Mouse (Mus musculus): Measurements from ENCODE around the gene Plxnc1.

The Plxnc1 gene

GRCm38 (mm10) chr10:94918618-94919017 is 26.0 kb downstream of the Plxnc1 start:
- no peak for DNase-seq

GRCm38 (mm10) chr10:94917990-94918389 is 26.6 kb downstream of the Plxnc1 start:
- DNase-seq = no peak

GRCm38 (mm10) chr10:94917354-94917753 is 27.3 kb downstream of the Plxnc1 start:
- no peak for DNase-seq

- no peak for DNase-seq
These were observed 28.0 kb downstream of the Plxnc1 start for GRCm38 (mm10) chr10:94916610-94917009.

- DNase-seq = no peak
These were observed 28.9 kb downstream of the Plxnc1 start for GRCm38 (mm10) chr10:94915746-94916145.

- no peak for DNase-seq
These were observed 30.6 kb downstream of the Plxnc1 start for GRCm38 (mm10) chr10:94914081-94914480.

- no peak for DNase-seq
These were observed 31.3 kb downstream of the Plxnc1 start for GRCm38 (mm10) chr10:94913336-94913739.

GRCm38 (mm10) chr10:94912551-94912950 is 32.1 kb downstream of the Plxnc1 start:
- no peak for DNase-seq

GRCm38 (mm10) chr10:94911102-94911501 is 33.5 kb downstream of the Plxnc1 start:
- no peak for DNase-seq

- no peak for DNase-seq
These were observed 34.1 kb downstream of the Plxnc1 start for GRCm38 (mm10) chr10:94910570-94910969.

- no peak for DNase-seq
These were observed 34.8 kb downstream of the Plxnc1 start for GRCm38 (mm10) chr10:94909789-94910188.

GRCm38 (mm10) chr10:94908976-94909717 is 35.5 kb downstream of the Plxnc1 start:
- DNase-seq = no peak

- DNase-seq = no peak
These were observed 38.8 kb downstream of the Plxnc1 start for GRCm38 (mm10) chr10:94905689-94906473.

- DNase-seq = no peak
These were observed 39.4 kb downstream of the Plxnc1 start for GRCm38 (mm10) chr10:94905219-94905618.

GRCm38 (mm10) chr10:94896950-94897349 is 47.7 kb downstream of the Plxnc1 start:
- no peak for DNase-seq

- no peak for DNase-seq
These were observed 48.3 kb downstream of the Plxnc1 start for GRCm38 (mm10) chr10:94896311-94896710.

- no peak for DNase-seq
These were observed 48.8 kb downstream of the Plxnc1 start for GRCm38 (mm10) chr10:94895876-94896275.

- no peak for DNase-seq
These were observed 54.9 kb downstream of the Plxnc1 start for GRCm38 (mm10) chr10:94889735-94890134.

- DNase-seq = no peak
These were observed 61.4 kb downstream of the Plxnc1 start for GRCm38 (mm10) chr10:94883216-94883615.

- DNase-seq = no peak
These were observed 73.1 kb downstream of the Plxnc1 start for GRCm38 (mm10) chr10:94871506-94871905.

GRCm38 (mm10) chr10:94871102-94871501 is 73.5 kb downstream of the Plxnc1 start:
- DNase-seq = no peak

GRCm38 (mm10) chr10:94866995-94867856 is 77.4 kb downstream of the Plxnc1 start:
- no peak for DNase-seq

GRCm38 (mm10) chr10:94865206-94865605 is 79.4 kb downstream of the Plxnc1 start:
- no peak for DNase-seq
